Mouse (Mus musculus) right cerebral cortex, adult 2 months (tissue): ENCODE data around the gene Sugp2.

Source experiments
- DNase-seq, 2 experiments: peaks; one replicate each; pipeline ENCODE4 v3.0.0; 2021 to 2022; ENCODE audit warnings: low spot score in 2 of 2

Gene Sugp2

DNA sequence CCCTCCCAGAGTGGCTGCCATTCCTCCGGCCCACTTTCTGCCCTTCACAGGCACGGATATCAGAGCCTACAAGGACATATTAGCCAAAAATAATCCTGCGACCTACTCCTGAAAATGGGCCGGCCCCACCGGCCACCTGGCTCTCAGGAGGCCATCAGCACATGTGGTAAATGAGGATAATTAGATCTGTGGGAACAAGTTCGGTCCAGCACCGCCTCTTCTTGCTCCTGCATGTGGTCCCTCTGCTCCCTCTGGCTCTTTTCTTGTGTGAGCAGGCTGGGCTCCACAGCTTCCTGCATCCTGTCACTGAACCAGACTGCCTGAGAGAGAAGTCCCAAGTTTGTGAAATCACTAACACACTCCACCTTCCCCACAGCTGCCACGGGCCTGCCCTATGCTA is 45.2 kb downstream of the Sugp2 start:
- no peak for DNase-seq

DNA sequence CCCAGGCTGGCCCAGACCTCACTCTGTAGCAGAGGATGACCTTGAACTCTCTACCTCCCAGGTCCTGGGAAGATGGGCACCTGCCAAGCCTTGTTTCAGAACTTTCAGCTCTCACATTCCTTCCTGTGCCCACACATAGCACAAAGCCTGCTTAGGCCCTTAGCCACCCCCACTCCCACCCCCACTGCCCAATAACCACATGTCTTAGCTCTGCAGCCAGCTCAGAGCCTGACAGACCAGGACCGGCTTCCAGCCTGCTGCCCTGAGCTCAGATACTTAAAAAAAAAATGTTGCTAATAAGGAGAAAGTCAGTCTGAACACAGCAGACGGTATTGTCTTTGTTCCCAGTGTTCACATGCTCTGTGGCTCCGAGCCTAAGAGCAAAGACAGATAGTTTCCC is 47.0 kb downstream of the Sugp2 start:
- DNase-seq: no peak

DNA sequence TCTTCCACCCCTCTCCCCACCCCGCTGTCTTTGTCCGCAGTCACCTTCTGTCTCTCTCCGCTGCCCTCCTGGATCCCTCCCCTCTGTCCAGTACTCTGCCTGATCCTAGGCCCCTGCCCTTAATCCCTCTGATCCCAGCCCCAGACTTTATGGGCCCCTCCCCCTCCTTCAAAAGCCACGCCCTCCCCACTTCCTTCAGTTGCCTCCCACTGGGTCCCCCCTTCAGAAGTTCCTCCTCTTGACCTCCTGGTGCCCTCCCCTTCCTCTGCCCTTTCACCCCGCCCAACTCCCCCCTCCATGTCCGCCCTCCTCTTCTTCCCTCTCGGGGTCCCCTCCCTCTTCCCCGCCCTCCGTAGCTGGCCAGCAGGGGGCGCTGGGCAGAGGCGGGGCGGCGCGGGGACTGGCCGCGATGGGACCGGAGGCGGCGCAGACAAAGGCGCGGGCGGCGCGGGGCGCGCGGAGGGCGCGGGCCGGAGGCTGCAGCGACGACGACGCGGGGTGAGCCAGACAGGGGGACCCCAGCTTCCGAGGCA is 48.6 kb downstream of the Sugp2 start, which contains the start of gene Homer3:
Gene Homer3, plus strand, starts transcription at position 225 of the 533 bp plus-strand sequence.
- peak; percentile 58 to 62 for DNase-seq

DNA sequence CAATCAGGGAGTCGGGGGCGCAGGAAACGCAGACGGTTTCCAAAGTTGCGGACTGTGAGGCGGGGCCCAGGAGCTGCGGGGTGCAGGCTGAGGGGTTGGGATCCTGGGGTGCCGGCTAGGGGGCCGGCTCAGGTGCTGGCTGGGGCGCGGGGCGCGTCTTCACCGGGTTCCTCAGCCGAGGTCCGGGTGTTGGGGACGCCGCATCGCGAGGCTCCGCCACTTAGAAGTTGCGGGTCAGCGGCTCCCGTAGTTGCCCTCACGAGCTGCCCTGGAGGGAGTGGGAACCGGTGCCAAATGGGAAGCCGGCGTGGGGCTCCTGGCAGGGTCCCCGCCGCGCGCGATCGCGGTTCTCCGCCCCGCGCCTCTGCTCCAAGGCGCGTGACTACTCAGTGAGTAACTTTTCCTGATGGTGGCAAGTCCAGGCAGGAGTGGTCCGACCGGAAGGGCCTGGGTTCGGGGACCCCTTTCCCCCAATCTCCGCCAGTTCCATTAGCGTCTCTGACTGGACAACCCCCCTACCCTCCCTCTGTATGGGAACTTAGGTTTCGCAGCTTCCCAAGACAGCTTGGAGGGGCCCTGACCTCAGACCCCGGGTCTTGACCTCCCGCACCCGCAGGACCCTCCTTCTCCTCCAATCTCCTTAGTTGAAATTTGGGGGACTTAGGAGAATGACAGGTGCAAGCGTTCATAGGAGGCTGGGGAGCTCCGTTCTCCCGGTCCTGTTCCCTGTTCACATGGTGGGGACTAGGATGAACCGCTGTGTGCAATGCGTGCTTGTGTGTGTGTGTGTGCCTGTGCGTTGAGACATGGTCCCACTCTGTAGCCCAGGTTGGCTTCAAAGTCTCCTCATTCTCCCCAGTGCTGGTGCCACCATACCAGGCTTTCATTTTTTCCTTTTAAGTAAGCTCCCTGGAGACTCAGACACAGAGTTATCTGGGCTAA is 49.4 kb downstream of the Sugp2 start:
- DNase-seq: no peak

DNA sequence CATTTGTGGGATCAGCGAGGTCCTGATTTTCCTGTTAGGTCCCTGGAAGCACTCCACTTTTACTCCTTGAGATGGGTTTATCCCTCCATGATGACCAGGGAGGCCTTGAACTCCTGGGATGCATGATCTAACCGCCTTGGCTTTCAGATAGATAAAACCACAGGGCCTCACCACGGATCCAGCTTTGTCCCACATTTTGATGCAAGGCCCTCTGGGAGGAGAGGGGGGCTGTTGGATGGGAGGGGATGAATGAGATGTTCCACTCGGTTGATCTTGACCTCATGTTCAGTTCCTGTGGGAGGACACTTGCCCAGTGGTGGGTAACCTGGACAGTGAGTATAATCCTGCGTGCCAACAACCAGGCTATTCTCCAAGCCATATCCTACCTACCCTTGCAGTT is 50.4 kb downstream of the Sugp2 start:
- DNase-seq: no peak

DNA sequence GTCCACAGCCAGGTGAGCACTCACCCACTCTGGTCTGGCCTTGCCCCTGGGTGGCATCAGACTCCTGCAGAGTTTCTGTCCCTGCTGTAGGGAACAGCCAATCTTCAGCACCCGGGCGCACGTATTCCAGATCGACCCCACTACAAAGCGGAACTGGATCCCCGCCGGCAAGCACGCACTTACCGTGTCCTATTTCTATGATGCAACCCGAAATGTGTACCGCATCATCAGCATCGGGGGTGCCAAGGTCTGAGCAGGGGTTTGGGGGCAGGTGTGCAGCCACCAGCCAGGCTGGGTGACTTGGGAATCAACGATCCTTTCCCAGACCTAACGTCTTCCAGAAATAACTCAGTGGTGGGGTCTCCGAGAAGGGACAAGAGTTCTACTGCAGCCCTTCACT is 51.3 kb downstream of the Sugp2 start:
- DNase-seq: no peak

DNA sequence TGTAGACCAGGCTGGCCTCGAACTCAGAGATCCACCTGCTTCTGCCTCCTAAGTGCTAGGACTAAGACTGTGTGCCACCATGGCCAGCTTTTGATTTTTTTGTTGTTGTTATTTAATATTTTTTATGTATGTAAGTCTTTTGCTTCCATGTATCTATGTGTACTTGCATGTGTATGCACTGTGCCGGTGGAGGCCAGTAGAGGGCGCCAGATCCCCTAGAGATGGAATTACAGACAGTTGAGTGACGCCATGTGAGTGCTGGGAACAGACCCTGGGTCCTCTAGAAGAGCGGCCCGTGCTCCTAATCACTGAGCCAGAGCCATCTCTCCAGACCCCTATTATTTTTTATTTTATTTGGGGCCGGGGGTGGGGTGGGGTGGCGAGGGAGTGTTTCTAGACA is 52.7 kb downstream of the Sugp2 start:
- no peak for DNase-seq

DNA sequence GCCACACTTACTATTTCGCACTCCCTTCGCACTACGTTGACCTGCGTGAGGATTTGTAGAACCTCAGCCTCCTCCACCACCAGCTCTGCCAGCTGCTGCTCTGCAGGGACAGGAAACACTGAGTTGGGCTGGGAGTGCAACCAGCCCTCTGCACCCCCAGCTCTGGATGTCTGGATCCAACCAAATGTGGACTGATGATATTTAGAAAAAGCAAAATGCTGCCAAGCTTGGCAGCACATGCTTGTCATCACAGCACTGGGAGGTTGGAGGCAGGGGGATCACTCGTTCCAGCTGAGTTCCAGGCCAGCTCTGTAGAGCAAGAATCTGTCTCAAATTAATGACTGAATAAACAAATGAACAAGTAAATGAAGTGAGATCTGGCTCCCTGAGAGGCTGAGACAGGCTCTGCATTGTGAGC is 60.0 kb downstream of the Sugp2 start:
- DNase-seq: no peak

DNA sequence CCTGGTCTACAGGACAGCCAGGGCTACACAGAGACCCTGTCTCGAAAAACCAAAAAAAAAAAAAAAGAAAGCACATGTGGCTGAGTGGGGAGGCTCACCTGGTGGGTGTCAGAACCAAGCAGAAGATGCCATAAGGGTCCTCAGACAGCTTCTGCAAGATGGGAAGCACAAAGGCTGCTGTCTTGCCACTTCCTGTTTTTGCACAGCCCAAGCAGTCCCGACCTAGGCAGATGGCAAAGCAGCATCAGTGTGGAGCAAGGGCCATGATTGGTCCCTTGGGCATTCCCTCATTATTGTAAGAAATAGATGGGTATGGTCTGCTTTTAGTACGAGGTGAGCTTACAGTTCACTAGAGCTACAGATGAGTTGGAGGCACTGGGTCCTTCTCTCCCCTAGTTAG is 66.9 kb downstream of the Sugp2 start:
- no peak for DNase-seq

DNA sequence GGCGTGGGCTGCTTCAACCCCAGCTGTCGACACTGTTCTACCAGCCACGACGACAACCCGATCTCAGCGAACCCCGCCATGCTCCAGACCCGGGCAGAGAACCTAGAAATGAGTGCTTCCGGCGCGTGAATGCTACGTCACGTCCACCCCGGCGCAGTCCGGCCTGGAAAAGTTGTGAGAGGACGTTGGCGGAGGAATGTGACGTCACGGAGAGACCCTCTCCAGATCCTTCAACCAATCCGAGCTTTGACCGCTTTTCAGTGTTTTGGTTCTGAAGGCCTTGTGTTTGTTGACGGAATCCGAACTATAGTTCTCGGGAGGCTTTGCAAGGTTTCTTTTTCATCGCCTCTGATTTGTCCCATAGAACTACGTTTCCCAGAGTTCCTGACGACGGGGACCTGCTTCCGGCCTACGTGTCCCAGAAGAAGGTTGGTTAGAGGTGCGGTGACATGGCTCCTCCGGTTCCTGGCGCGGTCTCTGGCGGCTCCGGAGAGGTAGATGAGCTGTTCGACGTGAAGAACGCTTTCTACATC is 68.4 kb downstream of the Sugp2 start, which contains the start of the genes Ddx49 and Cope:
Gene Ddx49, minus strand, starts transcription at position 132 of the 533 bp plus-strand sequence.
Gene Cope, plus strand, starts transcription at position 161 of the 533 bp plus-strand sequence.
- DNase-seq: peak; percentile 97 to 98

DNA sequence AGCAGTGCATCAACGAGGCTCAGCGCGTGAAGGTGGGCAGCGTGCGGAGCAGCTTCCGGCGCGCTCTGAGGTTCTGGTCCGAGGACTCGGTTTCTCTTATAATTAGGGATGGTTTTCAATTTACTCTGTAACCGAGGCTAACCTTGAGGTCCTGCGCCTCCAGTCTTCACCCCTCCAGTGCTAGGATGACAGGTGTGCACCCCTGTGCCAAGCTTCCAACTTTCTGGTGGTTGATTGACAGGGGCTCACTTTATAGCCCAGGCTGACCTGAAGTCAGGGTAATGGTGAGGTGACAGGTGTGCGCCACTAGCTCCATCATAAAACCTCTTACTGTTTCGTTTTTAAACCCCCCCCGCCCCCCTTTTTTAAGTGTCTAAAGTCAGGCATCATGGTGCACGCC is 68.9 kb downstream of the Sugp2 start:
- no peak for DNase-seq

DNA sequence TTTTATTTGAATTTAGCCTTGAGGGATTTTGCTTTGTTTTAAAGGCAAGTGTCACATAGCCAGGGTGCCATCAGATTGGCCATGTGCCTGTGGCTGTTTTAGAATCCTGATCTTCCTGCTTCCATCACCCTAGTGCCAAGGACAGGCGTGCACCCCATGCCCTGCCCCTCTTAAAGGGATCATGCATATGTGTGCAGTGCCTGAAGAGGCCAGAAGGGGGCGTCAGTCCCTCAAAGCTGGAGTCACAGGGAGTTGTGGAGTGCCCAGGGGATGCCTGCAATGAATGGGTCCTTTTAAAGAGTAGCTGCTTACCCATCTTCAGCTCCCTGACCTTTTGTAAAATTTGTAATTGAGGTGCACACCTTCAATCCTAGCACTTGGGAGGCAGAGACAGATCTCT is 75.3 kb downstream of the Sugp2 start:
- no peak for DNase-seq

DNA sequence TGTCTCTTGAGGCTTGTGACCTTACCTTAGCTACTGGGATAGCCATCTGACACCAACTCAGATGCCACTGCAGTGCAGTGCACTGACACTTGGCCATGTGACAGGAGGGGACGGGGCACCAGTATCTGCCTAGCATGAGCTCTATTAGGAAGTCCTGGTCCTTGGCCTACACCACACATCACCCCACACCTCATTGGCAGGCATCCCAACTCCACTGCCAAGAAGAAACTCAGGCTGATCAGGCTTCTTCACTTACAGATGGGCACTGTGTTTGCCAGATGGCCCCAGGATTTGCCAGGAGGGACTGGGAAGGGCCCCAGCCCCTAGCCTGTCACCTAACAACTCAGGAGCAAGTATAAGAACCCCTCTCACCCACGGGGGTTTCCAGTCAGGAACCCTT is 79.4 kb downstream of the Sugp2 start:
- no peak for DNase-seq

DNA sequence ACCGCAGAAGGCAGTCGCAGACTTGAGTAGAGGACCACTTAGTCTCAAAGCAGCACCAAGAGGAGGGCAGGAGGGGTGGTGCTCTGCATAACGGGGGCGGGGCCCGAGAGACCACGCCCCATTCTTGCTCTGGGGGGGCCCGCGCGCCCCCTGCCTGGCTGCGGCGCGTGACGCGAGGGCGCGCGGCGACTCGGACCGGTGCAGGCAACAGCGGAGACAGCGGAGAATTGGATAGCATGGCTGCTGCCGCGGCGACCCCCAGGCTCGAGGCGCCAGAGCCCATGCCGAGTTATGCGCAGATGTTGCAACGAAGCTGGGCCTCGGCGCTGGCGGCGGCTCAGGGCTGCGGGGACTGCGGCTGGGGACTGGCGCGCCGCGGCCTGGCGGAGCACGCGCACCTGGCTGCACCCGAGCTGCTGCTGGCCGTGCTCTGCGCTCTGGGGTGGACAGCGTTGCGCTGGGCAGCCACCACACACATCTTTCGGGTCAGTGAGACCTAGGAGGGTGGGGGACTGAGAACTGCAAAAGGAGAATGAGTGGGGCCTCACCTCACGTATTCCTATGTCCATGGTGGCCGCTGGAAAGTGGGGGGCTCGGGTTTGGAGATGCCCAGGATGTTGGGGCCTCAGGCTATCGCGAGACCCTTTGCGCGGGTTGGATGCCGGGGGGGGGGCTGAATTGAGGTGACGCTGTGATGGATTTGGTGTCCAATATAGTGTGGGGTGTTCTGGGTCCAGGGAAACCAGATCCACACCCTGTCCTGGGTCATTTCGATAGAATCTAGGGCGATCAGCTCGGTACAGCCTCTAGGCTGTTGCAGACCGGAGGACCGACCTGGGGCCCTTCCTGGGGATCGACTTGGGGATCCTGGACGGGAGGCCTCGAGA is 81.8 kb downstream of the Sugp2 start, which contains the start of gene Cers1:
Gene Cers1, plus strand, starts transcription at position 152 of the 887 bp plus-strand sequence.
- DNase-seq: peak; percentile 80 to 89

DNA sequence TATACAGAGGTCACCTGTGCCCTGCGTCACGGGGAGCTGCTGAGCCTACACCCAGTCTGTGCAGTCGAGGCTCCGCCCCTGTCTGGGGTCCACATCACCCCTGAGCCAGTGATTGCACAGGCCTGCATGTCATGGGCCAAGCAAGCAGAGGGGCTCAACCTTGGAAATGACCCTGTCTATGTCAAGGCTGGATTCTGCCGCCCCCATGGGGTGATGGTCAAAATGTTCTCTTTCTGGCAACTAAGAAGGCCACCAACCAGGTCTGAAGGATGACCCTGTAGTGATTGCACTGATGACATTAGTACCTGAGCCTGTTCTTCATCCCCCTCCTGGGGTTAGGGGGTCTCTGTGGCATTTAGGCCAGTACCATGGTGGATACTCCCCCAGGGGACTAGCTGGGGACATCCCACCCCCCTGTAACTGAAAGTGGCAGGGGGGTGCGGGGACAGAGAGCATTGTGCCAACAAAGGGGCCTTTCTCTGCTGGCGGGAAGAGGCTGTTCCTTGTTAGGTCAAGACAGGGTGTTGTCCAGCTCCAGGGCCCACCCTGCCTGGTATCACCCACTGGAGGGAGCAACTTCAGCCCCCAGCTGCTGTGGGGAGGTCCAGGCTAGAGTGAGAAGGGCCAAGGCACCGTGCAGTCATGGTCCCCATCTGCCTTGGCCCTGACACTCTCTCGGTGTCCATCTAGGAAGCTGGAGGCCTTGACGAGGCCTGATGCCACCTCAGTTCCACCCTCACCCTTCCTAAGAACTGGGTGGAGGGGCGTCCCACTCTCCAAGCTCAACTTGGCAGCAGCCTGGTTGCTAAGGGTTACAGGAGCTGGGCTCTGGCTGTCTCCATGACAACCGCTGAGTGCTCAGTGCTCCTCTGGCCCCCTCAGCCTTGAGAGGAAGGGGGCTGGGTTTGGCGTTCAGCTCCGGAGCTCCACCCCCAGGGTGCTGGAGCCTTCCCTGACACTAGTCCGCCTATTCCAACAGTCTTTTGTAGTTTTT is 82.8 kb downstream of the Sugp2 start:
- DNase-seq: peak; percentile 87 to 89

DNA sequence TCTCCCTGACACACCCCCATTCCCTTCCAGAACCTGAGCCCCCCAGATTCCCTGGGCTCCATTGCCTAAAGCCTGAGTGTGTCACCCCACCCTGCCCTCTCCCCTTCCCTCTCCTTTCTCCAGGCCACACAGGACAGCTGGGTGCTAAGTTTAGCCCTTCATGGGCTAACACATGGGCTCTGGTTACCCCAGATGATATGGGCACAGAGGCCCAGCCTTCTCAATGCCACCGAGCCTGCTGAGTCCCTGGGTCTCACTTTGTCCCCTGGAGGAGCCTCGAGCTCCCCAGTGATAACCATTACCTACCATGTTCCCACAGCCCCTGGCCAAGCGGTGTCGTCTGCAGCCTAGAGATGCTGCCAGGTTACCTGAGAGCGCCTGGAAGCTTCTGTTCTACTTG is 83.8 kb downstream of the Sugp2 start:
- DNase-seq: no peak

DNA sequence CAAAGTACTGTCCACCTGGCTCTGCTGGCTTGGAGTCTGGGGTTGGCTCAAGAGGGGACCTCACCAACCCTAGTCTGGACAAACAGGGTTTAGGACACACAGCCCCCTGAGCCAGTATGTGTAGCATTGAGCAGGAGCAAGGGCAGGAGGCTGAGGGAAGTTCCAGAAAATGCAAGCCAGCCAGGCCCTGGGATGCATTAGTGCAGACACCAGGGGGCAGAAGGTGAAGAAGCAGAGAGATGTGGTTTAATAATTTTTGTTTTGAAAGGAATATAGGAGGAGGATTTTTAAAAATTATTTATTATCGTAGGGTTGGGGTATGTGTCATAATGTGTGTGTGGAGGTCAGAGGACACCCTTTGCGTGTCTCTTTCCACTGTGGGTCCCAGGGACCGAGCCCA is 89.7 kb downstream of the Sugp2 start:
- no peak for DNase-seq

DNA sequence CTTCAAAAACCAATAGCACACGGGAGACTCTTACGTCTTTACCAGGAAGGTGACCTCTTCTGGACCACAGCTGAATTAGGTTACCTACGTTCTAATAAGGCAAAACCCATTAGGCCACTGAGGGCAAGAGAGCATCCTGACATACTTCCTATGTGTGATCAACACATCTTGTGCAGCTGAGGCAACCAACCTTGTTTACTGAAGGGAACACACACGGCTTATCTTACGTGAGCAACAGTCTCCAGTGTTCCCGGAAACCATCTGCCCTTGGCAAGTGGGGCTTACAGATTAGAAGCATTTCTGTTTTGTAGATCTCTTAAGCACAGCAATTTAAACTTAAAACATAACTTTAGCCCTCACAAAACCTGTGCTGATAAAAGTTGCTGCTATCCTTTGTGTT is 93.5 kb downstream of the Sugp2 start:
- no peak for DNase-seq

DNA sequence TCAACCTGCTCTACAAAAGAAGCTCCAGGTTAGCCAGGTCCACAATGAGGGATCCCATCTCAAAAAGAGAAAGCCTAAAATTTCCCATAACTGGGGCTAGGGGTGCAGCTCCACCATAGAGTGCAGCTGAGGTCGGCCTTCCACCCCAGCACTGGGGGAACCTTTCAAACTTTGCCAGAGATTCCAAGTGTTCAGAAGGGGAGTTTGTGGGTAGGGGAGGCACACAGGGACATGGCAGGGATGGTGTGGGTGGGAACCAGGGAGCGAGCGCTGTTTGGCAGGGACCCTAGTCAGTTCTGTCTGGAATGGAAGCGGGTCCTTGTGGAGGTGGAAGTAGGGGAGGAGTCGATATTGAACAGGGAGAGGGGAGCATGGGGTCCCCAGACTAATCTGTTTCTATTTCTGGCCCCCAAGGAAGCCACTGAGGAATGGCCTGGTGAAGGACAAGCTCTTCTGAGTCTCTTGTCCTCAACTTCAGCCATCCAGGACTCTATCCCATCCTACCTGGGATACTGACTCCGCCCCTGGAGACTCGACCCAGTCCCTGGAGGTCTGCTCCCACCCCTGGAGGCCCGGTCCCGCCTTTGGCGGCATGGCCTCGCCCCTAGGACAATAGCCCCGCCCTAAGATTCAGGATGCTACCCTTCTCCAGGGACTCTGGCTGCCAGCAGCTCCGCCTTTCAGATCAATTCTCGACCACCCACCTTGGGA is 95.3 kb downstream of the Sugp2 start, which contains the start of gene Gdf1:
Gene Gdf1, plus strand, starts transcription at position 694 of the 711 bp plus-strand sequence.
- no peak for DNase-seq
